Mouse (Mus musculus): Measurements from ENCODE around the gene Pde6c.

Pde6c gene

GRCm38 (mm10) chr19:38143540-38144271 lies 11.1 kb downstream of the Pde6c start:
- DNase-seq (ENCODE audit: low read depth, low spot score), result no peak

GRCm38 (mm10) chr19:38156243-38156642 lies 23.7 kb downstream of the Pde6c start:
- DNase-seq (ENCODE audit: low read depth, low spot score), result no peak

GRCm38 (mm10) chr19:38161648-38162354 lies 29.2 kb downstream of the Pde6c start:
- no peak for DNase-seq (ENCODE audit: low read depth, low spot score)

- DNase-seq (ENCODE audit: low read depth, low spot score), result no peak
These were observed 32.1 kb downstream of the Pde6c start for GRCm38 (mm10) chr19:38164633-38165032.

GRCm38 (mm10) chr19:38179675-38180074 lies 47.1 kb downstream of the Pde6c start:
- DNase-seq (ENCODE audit: low read depth, low spot score), result peak; percentile 66

GRCm38 (mm10) chr19:38186631-38187344 lies 54.2 kb downstream of the Pde6c start:
- peak; percentile 36 for DNase-seq (ENCODE audit: low read depth, low spot score)

GRCm38 (mm10) chr19:38187345-38187680 lies 54.7 kb downstream of the Pde6c start:
- DNase-seq (ENCODE audit: low read depth, low spot score), result peak; percentile 76

- no peak for DNase-seq (ENCODE audit: low read depth, low spot score)
These were observed 58.0 kb downstream of the Pde6c start for GRCm38 (mm10) chr19:38190606-38191005.

GRCm38 (mm10) chr19:38191446-38191845 lies 58.9 kb downstream of the Pde6c start:
- DNase-seq (ENCODE audit: low read depth, low spot score), result no peak

GRCm38 (mm10) chr19:38195245-38195644 lies 62.7 kb downstream of the Pde6c start:
- DNase-seq (ENCODE audit: low read depth, low spot score), result no peak

- peak; percentile 60 for DNase-seq (ENCODE audit: low read depth, low spot score)
These were observed 66.2 kb downstream of the Pde6c start for GRCm38 (mm10) chr19:38198731-38199130.

- peak; percentile 42 for DNase-seq (ENCODE audit: low read depth, low spot score)
These were observed 74.1 kb downstream of the Pde6c start for GRCm38 (mm10) chr19:38206669-38207068.

GRCm38 (mm10) chr19:38217696-38218095 lies 85.1 kb downstream of the Pde6c start:
- DNase-seq (ENCODE audit: low read depth, low spot score), result no peak

- DNase-seq (ENCODE audit: low read depth, low spot score), result peak; percentile 36
These were observed 90.8 kb downstream of the Pde6c start for GRCm38 (mm10) chr19:38223356-38223904.

- peak; percentile 98 for DNase-seq (ENCODE audit: low read depth, low spot score)
These were observed 91.5 kb downstream of the Pde6c start, which contains the start of gene Fra10ac1 for GRCm38 (mm10) chr19:38223905-38224684. Gene Fra10ac1 (minus strand): TSS chr19:38224156.

GRCm38 (mm10) chr19:38224685-38225060 lies 92.1 kb downstream of the Pde6c start:
- peak; percentile 89 for DNase-seq (ENCODE audit: low read depth, low spot score)

GRCm38 (mm10) chr19:38228699-38229098 lies 96.1 kb downstream of the Pde6c start:
- no peak for DNase-seq (ENCODE audit: low read depth, low spot score)

GRCm38 (mm10) chr19:38232087-38232486 lies 99.5 kb downstream of the Pde6c start:
- no peak for DNase-seq (ENCODE audit: low read depth, low spot score)

GRCm38 (mm10) chr19:38232516-38232915 lies 99.9 kb downstream of the Pde6c start:
- no peak for DNase-seq (ENCODE audit: low read depth, low spot score)

All from brain, adult 2 months (tissue).